Mouse (Mus musculus) layer of hippocampus, postnatal 36 days (tissue): ENCODE measurements around the gene Tgfb1. TPM values are rescaled to one million over a fixed set of nuclear protein-coding genes. Genes with fewer than 3 reads are reported as not detected.
"Not testable (repeated sequence)": the region's sequence is repeated elsewhere in the genome, so short reads cannot be mapped to it uniquely, and the experiment has no call there.

Source experiments
- DNase-seq, 2 experiments: peaks; one replicate each; pipeline ENCODE4 v3.0.0; 2022
- total RNA-seq, 2 experiments: library from RNA; stranded (reverse); gene quantifications; 2 replicates each; pipeline ENCODE4 v1.2.3; 2021

Tgfb1 gene
- total RNA-seq, 2 experiments from 2014 or later = 6.0 to 8.0 TPM

DNA sequence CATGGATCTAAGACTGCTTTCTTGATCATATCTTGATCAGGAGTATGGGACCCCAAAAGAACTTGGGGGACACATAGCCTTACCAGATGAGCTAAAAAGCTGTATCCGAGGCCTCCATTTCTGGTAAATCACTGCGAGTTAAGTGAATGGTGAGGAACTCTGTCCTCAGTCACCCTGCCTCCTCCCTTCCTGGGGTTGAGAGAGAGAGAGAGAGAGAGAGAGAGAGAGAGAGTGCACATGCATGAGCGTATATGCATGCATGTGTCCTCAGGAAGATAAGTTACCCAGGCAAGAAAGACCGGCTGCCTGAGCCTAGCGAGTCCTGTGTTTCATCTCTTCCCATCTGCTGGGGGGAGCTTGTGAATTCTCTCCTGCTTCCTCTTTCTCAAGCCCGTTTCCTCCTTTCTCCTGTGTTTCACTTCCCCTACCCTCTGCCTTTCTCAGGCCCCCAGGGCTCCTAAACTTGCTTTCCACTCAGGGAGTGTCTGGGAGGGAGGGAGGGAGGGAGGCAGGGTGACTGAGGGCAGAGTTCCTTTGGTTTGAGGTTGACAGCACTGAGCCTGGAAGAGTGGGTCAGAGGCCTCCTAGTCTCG, 19.9 kb downstream of the Tgfb1 start:
- DNase-seq = no peak

DNA sequence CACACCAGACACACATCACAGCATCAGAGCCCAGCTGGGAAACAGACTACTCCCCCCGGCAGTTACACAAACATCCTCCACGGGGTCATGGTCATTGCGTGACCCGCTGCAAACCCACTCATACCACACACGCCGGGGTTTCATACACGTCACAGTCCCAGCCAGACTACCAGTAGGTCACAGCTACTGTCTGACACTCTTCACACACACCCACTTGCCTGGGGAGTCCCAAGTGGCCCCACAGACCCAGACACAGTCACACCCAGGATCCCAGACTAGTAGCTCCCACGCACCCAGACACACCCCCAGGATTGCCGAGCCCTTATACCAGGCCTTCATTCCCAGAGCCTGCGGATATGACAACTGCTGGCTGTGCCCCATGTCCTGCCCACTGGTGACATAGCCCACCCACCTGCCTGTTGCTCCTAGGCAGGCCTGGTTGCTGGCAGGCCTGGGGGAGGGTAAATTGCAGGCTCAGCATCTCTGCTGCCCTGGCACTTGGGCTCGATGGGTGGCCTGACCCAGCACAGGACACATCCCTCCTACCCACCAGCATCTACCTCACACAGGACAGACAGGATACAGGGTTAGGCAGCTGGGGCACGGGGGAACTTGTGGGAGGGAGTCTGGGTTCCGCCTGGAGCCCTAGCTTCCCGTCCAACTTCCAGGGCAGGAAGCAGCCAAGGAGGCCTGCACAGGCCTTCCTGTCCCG, 20.9 kb downstream of the Tgfb1 start:
- DNase-seq = no peak

DNA sequence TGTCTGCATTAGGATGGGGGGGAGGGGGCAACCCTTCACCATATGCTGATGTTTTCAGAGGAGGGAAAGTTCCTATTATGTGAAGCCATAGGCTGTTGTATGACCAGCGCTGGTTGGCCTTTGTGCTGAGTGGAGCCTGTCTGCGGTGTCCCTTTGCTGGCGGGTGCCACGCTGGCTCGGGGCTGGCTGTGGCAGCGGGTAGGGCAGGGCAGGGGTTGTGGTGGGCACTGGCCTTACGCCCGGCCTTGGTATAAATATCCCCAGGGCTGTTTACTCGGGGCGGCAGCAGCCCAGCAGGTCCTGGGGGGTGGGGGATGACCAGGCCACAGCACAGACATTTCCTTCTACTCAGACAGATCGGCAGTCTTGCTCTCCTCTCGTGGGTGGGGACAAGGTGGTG, 23.2 kb downstream of the Tgfb1 start:
- DNase-seq = no peak

DNA sequence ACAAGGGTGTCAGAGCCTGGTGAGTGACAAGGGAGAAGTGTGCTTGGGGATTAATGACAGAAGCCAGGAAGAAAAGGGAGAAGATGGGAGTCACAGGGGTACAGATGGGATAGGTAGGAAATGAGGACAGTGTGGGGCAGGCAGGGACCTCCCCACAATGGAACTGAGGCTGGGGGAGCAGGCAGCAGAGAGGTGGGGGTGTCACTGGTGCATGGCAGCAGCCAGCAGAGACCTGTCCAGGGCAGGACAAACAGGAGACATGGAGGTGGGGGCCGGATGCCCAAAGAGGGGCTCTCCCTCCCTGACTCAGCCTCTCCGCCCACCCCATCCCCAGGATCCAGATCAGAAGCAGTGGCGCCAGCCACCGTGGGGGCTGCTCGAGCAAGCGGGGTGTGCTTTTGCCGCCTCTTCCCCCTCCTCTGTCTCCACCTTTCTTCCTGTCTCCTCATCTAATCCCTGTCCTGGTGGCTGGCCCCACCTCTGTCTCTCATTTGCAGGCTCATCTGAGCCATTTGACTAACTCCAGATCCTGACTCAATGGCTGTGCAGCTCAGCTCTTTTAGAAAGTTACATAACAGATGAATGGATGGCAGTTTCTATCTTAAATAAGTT, 23.8 kb downstream of the Tgfb1 start:
- DNase-seq = no peak

DNA sequence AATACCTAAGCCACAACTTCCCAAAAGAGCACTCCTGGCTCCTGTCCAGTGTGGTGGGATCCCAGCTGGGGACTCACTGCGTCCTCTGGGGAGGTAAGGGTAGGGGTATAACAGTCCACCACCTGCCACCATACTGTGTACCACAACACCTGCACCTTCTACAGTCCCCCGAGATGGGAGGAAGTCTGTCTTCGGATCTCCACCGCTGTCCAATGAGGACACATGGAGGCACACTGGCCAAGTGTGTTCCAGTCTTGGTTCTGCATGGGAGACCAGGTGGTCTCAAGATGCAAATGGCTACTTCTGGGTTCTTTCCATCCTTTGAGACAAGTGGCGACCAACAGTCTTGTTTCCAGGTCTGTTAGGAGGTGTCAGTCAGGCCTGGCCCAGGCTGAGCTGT, 24.4 kb downstream of the Tgfb1 start:
- DNase-seq = no peak

DNA sequence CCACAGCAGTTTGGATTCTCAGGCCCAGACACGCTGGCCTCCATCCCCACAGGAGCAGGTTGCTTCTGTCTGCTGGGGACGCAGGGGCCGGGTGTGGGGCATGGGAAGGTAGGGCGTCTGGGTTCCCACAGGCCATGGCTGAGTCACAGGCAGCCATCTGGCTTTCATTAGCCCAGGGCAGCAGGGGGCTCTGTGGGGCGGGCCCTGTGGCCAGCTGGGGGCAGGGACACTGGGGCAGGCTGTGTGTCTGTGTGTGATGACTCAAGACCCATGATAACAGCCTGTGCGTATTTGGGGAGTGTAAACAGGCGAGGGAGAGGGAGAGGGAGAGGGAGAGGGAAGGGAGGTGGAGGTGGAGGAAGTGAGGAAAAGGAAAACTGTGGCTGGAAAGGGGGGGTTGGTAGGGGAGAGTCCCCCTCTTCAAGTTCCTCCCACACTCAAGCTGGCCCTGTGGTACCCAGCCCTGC, 25.0 kb downstream of the Tgfb1 start:
- no peak for DNase-seq

DNA sequence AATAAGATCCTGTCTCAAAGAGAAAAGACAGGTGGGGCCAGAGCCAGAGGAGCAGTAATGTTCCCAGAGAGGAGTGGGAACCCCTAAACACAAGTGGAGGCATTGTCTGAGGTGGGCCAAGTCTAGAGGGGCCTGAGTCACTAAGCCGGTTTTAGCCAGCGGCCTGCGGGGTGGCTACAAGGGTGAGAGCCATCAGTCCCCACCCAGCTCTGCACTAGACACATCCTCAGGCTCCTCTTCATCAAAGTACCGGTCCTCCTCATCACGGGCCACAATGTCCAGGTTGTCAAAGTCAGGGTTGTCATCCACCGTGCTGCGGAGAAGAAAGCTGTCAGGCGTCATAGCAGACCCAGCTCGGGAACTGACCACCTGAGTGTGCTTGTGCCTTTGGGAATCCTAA, 26.0 kb downstream of the Tgfb1 start:
- no peak for DNase-seq

DNA sequence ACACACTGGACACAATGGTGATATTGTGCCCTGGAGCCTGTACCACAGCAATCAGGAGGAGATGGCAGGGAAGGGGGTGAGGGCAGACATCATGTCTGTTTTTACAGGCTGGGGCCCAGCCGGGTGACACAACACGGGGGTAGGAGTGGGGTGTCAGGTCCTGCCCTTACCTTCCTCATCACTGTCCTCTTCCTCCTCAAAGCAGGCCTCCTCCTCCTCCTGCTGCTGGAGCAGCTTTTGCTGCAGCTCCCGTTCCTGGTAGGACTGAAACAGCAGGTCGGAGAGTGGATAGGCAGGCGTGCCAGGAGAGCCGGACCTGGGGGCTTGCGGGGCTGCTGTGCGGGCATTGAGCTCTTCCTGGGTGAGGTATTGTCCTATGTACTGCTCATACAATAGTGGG, 27.8 kb downstream of the Tgfb1 start:
- no peak for DNase-seq

DNA sequence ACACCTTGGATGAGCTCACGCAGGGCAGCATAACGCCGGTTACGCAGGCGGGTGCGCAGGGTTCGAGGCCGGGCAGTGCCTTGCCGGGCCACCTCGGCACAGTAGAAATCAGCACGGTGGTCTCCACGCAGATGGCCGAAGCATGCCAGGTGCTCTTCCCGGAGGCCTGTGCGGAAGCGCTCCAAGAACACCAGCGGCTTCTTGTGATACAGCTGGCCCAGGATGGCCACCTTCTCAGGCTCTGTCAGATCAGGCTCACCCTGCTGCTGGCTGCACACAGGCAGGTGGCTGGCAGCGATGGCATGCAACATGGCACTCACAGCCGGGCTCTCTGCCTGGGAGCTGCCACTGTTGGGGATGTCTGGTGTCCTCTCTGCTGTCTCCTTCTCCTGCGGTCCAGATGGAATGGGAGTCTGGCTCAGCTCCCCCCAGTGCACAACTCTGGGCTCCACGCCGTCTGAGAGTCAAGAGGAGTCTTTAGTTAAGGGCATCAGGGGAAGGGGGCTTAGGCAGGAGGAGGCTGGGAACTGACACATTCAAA, 29.0 kb downstream of the Tgfb1 start:
- no peak for DNase-seq

DNA sequence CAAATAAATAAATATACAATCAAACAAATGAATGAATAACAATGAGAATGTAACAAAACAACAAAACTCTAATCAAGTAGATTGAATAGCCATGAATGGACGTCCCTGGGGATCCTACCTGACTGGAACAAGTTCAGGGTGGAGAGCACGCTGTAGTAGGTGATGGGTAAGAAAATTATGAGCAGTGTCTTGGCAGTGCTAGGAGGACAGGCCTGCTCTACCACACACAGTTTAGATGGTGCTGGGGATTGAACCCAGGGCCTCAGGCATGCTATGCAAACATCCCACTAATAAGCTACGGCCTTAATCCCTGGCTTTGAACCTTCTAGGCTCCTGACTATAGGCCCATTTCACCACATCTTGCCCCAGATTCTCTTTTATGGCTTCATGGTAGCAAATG, 30.7 kb downstream of the Tgfb1 start:
- DNase-seq = no peak

DNA sequence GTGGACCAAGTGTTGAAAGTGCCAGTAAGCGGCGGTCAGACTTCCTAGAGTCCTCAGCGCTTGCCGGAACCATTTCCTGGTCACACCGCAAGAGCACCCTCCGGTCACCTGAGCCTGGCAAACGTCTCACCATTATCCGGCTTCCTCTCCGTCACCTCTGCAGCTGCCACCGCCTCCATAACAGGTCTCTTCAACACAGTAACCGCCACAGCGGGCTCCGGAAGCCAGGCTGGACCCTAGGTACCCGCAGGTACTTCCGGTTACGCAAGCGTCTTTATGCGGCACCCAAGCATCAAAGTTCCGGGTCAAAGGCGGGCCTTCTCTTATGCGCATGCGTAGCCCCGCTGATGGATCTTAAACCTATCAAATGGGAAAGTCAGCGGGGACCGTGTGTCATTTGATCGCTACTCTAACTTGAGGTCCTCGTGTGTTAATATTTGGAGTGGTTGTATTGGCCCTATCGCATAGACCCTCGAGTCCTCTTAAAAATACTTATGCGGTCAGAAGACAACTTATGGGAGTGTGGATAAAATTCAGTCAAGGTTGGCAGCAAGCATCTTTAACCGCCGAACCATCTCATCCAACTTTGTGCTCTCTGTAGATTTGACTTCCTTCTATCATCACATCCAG, 32.1 kb downstream of the Tgfb1 start, which contains the start of gene Ccdc97:
Gene Ccdc97, minus strand, starts transcription at position 301 of the 630 bp plus-strand sequence.
- peak; percentile 92 to 93 for DNase-seq

DNA sequence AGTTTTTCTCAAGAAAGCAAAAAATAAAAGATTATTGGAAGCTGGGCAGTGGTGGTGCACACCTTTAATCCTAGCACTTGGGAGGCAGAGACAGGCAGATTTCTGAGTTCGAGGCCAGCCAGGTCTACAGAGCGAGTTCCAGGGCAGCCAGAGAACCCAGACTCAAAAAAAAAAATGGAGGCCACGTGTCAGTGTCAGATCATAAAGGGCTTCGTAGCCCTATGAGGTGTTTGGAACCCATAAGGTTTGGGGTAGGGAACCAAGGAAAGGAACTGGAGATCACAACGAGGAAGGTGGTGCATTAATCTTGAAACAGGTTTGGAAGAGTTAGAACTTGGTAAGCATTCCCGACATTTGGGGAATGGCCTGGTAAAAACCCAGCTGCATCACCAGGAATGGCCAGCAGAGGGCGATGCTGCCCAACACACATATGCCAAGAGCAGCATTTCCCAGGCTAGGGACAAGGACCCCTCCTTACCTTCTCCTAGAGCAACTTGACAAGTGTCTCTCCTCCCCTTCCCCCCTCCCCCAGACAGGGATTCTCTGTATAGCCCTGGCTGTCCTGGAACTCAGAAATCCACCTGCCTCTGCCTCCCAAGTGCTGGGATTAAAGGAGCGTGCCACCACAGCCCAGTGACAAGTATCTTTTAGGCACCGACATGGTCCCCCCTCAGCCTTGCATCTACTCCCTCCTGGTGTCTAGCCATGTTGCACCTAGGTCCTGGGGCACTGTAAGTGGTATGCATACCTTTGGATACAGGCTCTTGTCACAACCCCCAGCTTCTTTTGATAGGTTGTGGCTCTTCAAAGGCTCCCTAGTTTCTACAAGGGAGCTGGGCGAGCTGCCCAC, 33.2 kb downstream of the Tgfb1 start:
- peak; percentile 66 to 68 for DNase-seq

DNA sequence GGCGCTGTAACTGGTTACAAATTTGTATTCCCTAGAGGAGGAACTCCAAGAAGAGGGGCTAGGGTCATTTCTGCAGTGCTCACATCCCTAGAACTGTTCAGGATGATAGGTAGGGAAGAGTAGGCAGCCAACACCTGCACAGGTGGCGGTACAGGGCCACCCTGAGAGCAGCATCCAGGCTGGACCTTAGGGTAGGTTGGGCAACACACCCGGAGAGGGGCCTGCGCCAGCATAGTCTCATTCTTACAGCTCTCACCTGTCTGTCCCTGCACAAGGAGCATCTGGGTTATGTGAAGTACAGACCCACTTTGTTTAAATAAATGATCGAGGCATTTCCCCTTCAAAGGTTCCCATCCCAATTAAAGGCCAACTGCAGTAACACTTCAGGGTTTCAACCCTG, 34.0 kb downstream of the Tgfb1 start:
- DNase-seq = no peak

DNA sequence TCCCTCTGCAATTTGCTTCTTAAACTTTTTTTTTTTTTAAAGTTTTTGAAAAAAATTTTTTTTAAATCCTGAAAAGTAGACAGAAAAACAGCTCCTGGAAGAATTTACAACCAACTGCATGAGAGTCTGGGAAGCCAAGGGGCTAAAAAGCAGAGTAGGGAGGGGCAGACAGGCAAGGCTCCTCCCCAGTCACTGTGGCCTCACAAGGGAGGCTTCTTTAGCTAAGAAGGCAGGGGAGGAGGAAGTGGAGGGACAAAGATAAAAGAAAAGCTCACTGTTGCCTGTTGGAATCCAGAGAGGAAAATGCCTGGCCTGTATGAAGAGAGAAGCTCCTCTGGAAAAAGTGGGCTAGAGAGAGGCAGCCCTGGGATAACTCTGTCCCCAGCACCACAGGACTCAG, 35.0 kb downstream of the Tgfb1 start:
- DNase-seq = not testable (repeated sequence)

DNA sequence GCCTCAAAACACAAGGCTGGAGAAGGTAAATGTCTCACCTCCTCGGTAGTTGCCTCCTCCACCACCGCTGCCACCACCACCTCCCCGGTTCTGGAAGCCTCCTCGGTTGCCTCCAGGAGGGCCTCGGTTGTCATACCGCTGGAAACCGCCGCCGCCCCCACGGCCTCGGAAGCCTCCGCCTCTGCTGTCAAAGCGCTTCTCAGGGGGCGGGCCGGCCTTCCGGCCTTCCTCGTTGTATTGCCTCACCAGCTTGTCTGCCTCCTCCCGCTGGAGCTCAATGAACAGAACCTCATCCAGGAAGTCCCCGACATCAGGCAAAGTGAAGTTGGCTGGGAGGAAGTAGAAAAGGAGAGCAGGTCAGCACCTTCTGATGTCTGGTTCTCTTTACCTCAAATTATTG, 39.1 kb downstream of the Tgfb1 start:
- no peak for DNase-seq

DNA sequence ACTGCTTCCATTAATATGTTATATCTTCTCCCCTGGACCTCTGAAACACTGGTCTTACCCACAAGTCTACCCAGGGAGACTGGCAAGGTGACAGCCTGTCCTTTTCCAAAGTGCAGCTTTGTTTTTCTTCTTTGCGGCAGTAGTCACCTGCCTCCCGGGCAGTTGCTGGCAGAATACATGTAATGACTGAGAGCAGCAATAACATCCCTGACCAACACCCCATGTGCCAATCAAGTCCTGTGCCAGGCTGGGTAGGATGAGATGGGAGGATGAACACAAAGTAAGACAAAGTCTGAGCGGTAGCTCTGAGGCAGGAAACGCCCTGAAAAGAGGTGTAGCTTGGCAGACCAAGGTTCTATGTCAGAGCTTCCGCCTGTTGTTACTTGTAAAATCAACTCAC, 41.0 kb downstream of the Tgfb1 start:
- DNase-seq = no peak

DNA sequence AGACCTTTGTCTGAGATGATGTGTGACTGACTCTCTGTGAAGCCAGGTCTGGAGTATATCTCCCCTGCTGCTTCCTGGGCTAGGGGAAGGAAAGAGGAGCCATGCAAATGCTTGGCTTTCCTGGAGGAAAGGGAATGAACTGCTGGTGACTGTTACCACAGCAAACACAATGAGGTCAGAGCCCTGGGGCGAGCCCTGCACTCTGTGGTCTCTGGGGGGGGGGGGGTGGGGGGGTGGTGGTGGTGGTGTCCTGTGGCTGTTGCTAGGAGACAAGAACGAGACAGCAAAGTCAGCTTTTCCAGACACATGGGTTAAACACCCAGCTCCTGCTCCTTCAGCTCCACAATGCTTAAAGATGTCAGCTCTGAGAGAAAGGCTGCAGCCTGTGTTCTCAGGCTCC, 42.6 kb downstream of the Tgfb1 start:
- DNase-seq = no peak

DNA sequence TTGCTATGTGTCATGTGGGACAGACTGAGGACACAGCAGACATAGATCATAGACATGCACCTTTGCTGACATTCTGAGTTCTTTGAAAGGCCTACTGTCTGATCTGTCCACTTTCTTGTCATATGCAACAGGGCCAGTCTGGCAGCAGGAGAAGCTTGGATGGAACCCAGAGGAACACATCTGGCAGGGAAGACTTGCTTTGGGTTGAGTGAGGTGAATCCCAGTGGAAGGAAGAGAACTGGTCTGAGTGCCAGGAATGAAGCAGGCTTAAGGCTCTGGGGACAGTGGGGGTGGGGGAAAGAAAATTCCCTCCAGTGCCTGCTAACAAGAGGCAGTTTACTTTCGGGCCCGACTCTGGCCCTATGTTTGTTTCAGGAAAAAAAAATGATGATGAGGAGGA, 43.1 kb downstream of the Tgfb1 start:
- no peak for DNase-seq

DNA sequence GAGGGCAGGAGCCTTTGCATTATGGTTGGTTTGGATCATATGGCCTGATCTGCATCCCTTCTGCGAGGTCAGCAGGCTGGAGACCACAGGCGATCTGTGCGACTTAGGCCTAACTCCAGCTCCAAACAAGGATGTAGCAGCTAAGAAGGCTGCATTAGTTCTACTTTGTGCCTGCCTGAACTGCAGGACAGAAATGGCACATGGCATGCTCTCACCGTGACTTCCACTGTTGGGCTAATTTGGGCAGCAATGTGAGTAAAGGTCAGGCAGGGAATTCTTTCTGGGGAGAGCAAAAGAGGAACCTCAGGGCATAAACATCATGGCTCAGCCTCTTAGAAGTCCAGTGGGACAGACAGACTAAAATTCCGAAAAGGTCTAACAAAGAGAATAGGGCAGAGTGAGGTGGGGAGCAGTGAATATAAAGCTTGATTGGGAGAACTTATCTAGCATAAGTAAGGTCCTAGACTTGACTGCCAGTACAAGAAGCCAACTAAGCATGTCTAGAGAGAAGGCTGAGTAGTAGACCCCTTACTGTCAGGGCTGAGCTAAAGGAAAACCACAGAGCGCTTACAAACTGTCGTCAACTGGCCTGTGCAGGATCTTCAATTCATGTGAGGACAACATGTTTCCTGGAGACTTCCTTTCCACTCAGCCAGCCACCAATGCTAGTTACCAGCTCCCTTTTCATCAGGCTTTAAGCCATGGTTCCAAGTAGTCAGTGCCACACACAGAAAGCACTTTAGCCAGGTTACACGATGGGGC, 44.7 kb downstream of the Tgfb1 start:
- DNase-seq = no peak

DNA sequence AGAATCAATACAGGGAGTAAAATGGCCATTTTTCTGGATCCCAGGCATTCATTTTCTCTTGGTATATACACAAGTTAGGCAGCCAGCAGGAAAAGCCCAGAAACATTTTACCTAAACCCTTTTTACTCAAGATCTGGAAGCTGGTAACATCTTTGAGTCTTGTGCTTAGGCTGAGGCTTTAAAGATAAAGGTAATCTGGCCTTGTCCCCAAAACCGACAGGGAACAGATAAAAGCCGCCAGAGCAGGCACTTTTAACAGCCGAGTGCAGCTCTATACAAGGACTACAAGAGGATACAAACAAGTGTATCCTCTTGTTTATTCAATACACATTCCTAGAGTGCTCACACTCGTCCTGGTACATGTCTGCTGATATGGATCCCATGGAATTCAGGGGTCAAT, 48.2 kb downstream of the Tgfb1 start:
- DNase-seq = no peak

DNA sequence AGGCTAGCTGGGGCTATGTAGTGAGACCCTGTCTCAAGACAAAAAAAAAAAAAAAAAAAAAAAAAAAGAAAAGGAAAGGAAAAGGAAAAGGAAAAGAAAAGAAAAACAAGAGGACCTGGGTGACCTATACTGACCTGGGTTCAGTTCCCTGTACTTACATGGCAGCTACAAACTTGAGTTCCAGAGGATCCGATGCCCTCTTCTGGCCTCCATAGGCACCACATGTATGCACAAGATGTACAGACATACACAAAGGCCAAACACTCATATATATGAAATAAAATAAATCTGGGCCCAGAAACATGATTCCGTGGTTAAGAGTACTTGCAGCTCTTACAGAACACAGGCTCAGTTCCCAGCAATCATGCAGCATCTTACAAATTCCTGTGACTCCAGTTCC, 50.1 kb downstream of the Tgfb1 start:
- DNase-seq = no peak
